Mouse (Mus musculus): ENCODE results near the gene Gm30737. TPM values are rescaled to one million over a fixed set of nuclear protein-coding genes. Genes with fewer than 3 reads are reported as not detected.
"Not testable (repeated sequence)": the region's sequence is repeated elsewhere in the genome, so short reads cannot be mapped to it uniquely, and the experiment has no call there.

Gm30737 gene
- not detected in 2 replicates for polyA plus RNA-seq (2015; fragmentation: Nextera tagmentation; extraction: Ambion mirVana)

DNA sequence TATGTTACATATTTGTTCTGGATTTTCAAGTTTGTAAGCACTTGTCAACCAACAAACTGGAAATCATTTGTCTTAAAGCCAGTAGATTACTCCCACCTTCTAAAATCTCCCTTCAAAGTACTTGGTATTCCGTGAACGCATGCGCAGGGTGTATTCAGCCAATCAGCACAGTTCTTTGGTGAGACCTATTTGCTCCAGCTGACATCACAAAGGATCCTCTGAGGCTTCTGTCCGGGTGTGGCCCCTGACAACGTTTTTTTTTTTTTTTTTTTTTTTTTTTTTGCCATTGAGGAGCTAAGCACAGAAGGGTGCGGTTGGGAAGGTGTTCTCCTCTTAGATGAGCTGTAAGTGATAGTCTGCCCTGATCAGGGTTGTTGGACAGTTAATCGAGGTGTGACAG lies at the start of gene Gm30737:
Gene Gm30737, plus strand, starts transcription at position 301 of the 400 bp plus-strand sequence.
- H3K4me2 ChIP-seq (replicated peaks); H3K27me3 ChIP-seq; H3K36me3 ChIP-seq; H3K27ac ChIP-seq; H3K4me3 ChIP-seq; H3K9me3 ChIP-seq; H3K9ac ChIP-seq; H3K4me1 ChIP-seq; ATAC-seq (ENCODE audit: low FRiP score, low read depth): not testable (repeated sequence)
- WGBS: no CpG with 5 or more reads among the region's 7 CpGs
